Mouse (Mus musculus) urinary bladder, adult 18-20 months (tissue): ENCODE measurements around the gene Wfdc2.
"Not testable (repeated sequence)": the region's sequence is repeated elsewhere in the genome, so short reads cannot be mapped to it uniquely, and the experiment has no call there.

ENCODE experiments used
- DNase-seq, 2 experiments: peaks; one replicate each; pipeline ENCODE4 v3.0.0; 2022; ENCODE audit warnings: low spot score in 2 of 2, mixed read lengths in 2 of 2

The Wfdc2 gene

DNA sequence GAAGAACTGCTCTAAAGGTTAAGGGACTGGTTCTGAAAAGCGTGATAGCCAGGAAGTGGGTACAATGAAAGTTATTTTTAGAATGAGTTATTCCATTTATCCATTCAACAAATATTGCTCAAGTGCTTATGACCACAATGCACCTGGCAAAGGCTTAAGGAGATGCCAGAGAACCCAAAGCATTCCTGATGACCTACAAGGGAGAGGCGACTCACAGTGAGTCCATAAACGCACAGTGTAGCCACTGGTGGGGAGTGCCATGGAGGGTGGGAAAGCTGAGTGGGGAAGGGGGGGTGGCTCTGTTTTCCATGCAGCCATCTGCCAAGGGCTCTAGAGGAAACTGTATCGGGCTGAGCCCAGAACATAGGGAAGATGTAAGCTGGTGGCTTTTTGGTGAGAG, 12.9 kb upstream of the Wfdc2 start:
- DNase-seq, result no peak

DNA sequence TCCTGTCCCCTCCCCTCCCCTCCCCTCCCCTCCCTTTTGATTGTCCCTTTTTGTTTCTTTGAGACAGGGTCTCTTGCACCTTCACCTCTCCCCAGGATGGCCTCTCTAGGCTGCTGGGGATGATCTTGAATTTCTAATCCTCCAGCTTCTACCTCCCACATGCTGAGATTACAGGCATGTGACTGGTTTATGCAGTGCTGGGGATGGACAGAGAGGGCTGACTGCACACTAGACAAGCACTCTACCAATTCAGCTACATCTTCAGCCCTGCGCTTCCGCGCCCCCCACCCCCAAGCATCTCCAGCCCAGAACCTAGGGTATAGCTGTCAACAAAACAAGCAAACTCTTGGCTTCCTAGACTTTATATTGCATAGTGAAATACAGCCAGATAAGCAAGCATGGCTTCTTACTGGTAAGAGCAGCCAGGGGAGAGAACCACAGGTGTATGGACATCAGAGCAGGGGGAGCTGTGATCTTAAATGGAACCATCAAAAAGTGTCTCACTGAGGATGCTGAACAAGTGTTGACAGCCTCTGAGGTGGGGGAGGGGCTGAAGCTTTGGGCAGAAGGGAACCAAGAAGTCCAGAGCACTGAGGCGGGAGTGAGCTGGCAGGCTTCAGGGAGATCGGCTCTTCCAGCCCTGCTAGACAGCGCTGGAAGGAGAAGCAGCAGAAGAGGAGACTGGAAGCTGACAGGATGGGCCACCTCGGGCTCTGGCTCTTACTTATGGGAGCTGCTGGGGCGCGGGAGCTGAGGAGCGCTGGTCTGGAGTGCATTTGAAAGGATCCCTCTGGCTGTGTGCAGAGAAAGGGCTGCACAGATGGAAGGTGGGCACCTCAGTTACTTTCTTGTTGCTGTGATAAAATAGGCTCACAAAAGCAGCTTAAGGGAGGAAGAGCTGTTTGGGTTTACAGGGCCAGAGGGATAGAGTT, 12.0 kb upstream of the Wfdc2 start:
- DNase-seq, result no peak

DNA sequence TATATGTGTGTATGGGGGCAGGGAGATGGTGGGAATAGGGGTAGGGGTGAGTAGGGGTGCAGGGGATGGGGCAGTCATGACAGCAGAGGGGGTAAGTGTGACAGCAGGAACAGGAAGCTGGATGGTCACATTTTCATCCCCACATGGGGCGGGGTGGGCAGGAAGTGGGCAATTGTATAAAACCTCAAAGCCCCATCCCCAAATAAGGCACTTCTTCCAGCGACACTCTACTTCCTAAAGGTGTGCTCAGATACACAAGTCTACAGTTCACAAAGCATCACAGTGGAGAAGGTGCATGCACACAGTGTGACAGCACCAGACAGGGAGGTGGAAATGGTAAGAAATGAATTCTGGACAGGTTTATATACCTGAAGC, 11.3 kb upstream of the Wfdc2 start:
- no peak for DNase-seq

DNA sequence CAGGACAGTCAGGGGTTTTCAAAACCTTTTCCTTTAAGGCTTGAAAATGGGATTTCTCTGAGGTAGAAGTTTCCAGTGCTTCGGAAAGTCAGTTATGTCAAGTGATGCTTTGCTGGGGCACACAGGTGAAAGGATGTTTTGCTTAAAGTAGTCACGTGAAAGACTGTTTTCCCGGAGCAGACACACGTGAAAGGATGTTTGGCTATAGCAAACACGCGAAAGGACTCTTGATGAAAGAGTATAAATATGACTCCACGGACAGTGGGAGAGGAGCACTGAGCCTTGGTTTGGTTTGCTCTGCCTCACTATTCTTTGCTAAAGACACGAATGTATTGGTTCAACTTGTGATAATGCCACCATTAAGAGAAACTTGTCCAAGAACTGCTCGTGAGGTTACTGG, 10.7 kb upstream of the Wfdc2 start:
- DNase-seq, result no peak

DNA sequence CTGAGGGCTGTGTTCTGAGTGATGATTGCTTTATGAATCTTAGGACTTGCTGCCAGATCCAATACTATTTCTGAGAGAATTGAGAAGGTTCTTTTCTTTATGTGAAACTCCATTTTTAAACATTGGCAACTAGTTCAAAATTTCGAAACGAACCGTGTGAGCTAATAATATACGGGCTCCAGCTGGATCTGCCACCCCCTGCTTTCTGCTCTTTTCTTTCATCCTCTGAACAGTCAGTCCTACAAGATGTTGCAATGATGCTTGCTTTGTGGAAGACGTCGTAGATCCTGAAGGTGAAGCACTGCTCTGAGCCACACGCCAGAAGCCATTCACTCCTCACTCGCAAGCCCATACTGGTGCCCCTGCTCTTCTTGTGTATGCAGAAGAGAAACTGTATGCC, 3.8 kb upstream of the Wfdc2 start:
- no peak for DNase-seq

DNA sequence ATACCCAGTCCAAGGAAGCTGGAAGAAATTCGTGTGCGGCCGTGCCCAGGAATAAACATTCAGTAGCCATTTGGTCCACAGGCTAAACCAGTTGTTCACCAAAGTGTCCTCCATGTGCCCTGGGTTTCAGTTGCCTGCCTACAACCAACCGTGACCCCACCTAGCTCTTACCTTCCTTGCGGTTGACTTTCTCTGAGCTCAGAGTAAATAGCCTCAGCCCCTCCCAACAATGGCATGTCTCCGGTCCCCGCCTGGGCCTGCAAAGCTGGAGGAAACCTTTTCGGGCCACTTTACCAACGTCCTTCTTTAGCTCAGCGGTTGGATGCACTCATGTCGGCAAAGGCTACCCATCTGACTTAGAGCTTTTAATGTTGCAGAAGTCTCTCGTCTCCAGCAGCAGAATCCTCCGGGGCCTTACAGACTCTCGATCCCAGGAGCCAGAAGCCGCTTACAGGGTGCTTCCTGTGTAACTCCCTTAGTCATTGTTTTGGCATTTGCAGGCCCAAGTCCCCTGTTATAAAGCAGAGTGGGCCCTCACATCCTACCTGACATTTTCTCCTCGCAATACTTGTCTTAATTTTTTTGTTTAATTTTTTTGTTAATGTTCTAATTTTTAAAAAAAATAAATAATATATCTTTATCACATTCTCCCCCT, 3.1 kb upstream of the Wfdc2 start:
- peak; percentile 41 to 62 for DNase-seq

DNA sequence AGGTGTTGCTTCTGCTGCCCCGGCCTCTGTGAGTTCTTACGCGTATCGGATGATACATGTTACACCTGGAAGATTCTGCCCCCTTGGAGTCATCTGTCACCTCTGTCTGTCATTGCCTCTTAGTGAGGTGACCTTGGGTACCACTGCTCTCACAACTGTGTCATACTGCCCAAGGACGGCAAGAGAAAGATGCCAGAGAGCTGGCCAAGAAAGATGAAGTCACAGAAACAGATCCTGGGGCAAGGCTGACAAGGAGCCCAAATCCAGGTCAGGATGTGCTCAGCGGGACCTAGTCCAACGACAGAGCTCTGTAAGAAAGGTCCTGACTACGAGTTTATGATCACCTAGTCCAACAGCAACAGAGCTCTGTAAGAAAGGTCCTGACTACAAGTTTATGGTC, 2.1 kb upstream of the Wfdc2 start:
- no peak for DNase-seq

DNA sequence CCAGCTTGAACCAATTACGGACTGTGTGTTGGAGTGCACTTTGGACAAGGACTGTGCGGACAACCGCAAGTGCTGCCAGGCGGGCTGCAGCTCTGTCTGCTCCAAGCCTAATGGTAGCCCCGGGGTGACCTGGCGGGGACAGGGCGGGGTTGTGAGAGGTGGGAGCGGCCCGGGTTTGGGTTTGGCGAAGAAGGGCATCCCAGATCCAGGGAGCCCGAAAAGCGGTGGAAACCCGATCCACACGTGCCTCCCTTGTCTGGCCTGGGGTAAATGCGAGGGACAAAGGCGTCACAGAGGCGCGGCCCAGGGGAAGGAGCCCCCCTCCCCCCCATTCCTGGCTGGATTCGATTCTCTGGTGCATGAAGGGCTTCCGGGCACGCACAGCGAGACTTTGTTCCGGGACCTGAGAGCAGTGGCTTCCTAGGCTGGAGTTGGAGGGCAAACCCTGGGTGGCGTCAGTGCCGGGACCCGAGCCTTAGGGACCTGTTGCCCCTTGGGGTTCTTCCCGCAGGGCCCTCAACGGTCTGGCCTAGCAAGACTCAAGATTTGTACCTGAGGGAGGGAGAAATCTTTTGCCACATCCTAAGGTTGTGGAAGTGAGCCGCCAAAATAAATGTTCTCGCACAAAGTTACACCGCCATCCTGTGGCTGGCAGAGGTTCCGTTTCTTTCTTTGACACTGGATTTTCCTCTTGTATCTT, 1.3 kb downstream of the Wfdc2 start:
- peak; percentile 20 to 55 for DNase-seq

DNA sequence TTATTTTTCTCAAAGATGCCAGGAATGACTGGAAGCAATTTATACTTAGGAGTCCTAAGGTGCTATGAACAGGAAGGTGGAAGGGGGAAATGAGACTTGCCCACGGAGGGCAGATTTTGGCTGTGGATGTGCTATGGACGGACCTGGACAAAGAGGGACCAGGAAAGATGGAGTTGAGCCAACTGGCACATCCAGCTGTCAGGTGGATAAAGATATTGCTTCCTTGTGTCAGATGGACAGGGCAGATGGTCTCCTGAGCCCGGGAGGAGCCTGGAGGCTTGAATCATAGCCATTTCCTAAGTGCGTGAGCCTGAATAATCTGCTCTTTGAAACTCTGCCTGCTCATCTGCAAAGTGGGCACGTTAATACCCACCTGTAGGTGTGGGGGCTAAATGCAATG, 2.1 kb downstream of the Wfdc2 start:
- no peak for DNase-seq

DNA sequence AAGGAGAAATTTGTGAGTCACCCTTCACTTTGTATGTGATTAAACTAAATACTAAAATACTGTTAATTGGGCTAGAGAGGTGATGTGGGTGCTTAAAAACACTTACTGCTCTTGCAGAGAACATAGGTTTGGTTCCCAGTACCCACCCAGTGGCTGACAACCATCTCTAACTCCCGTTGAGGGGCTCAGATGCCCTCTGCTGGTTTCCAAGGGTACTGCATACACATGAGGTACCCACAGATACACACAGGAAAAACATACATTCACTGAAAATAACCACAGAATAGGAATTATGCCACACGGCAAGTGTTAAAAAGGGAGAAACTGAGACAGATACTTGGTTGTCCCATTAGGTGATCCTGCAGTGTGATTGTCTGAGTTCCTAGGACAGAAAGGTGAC, 4.8 kb downstream of the Wfdc2 start:
- DNase-seq, result no peak

DNA sequence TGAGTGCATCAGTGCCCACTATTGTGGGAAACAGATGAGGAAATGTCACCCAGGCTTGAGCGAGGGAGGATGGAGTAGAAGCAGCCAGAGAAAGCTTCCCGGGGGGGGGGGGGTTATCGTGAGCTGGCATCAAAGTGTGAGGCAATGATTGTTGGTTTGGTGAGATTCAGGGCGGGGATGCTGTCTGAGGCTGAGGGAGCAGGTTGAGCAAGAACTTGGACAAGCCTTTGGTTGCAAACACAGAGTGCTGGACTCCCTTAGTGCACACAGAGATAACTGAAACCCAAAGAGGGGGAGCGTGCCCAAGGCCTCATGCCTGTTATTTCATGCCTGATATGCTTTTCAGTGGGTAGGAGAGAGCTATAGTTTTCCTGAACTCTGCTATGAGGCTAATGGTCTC, 5.2 kb downstream of the Wfdc2 start:
- peak in 1 of 2 experiments; percentile 48 for DNase-seq

DNA sequence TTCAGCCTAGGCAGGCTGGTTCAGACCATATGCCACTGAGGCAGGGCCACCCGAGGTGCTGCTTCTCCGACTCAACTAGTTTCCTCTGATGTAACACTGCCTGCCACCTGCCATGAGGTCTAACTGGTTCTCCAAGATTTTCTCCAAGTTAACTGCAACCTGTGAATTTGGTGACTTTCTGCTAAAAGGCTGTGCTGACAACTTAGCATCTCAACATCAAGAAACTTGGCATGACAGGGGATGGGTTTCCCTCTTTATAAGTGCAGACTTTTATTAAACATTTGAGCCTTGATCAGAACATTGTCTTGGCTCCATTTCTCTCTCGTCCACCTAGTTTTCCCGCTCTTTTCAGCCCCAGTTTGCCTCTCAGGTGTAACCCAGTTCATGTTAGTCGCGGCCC, 11.1 kb downstream of the Wfdc2 start, which contains the start of gene Spint3:
Gene Spint3 (minus strand): TSS at position 101 of the 400 bp plus-strand sequence.
- not testable (repeated sequence) for DNase-seq

DNA sequence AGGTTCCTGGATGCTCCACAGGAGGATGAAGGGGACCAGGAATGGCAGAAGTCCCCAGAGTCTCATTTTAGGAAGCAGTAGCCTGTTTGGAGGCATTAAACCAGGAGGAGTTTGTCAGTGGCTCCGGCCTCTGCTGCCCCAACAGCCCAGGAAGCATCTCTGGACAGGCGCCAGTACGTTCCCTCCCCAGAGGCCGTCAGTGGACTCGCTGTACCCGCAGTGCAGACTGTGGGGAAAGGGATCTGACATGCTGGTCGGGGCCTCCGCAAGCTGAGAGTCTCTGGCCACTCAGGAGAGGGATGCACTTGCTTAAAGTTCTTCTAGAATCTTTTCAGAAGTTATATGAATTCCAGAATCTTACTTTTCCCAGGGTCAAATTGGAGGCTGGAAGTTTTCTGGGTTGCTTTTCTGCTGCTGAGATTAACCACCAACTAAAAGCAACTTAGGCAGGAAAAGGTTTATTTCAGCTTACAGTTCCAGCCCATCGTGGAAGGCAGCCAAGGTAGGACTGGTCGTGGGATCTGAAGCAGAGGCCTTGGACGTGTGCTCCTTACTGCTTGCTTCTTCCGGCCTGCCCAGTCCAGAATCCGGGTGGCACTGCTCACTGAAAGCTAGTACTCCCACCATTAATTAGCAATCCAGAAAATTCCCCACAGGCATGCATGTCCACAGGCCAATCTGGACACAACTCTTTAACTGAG, 23.0 kb downstream of the Wfdc2 start, which contains the start of gene Wfdc6a:
Gene Wfdc6a (minus strand): TSS at position 423 of the 701 bp plus-strand sequence.
- not testable (repeated sequence) for DNase-seq

DNA sequence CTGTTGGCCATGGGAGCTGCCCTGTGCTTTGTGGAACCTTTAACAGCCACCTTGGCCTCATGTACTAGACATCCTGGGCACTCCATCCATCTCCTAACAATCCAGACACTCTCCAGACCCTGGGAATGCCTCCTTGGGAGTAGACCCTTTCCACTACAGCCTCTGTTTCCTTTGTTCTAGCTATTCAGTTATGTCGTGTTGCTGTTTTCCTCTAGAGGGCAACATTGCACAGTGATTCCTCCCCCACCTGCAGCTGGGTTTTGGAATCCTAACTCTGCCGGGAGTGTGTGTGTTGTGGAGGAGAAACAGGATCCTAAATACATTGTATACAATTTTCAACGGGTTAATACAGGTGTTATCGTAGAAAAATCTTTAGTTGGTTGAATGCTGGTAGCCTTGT, 29.8 kb downstream of the Wfdc2 start:
- no peak for DNase-seq

DNA sequence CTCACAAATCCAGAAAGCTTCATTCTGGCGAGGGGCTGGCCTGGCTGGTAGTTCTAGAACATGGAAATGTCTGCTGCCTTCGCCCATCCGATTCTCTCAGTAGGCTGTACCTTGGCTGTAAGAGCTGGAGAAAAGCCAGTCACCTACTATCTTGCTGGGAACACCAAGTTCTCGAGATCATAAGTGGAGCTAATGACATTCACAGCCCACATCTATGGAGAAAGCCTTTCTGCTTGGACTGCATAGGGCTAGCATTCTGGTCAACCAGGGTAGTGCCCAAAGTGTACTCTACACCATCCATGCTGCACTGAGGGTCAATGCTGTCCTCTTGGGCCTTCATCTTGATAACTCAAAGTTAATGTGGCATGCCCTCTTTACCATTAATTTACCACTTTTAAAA, 31.3 kb downstream of the Wfdc2 start, which contains the start of gene Eppin:
Gene Eppin (minus strand): TSS at position 101 of the 400 bp plus-strand sequence.
- no peak for DNase-seq

DNA sequence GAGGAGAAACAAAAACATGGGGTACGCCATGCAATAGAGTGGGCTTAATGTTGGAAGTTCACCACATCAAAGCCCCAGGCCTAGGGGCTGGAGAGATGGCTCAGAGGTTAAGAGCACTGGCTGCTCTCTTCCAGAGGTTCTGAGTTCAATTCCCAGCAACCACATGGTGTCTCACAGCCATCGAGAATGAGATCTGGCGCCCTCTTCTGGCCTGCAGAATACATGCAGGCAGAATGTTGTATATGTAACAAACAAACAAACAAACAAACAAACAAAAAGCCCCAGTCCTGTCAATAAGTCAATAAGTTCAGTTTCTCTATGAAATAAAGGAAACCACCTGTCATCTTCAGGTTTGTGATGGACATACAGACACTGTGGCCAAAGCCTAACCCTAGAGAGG, 38.0 kb downstream of the Wfdc2 start:
- DNase-seq, result no peak

DNA sequence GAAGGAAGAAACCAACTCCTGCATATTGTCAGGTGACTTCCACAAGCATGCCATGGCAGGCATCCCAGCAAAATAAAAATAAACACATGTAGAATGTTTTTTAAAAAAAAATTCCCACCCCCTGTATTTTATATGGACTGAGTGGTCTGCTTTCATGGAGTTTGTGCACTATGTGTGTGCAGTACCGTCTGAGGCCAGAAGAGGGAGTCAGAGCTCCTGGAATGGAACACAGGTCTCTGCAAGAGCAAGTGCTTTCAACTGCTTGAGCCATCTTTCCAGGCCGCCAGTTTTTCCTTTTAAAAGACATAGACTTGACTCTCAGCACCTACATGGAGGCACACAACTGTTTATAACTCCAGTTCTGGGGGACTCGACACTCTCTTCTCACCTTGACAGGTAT, 41.3 kb downstream of the Wfdc2 start:
- no peak for DNase-seq

DNA sequence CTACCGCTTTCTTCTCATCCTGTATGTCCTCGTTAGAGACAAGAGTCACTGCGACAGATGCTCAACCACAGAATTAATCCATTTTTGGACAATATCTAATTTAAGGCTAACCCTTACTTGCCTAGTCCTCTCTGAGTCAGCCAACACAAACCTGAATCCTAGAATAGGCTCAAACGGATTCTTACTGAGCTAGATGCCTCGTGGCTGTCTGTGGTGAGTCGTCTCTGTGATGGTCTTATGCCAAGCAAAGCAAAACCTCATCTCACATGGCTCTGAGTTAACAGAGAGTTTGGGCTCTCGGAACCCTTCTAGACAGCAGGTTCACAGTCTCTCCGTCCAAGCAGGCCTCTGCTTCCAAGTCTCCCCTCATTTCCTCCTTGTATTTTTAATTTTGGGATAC, 42.2 kb downstream of the Wfdc2 start:
- no peak for DNase-seq

DNA sequence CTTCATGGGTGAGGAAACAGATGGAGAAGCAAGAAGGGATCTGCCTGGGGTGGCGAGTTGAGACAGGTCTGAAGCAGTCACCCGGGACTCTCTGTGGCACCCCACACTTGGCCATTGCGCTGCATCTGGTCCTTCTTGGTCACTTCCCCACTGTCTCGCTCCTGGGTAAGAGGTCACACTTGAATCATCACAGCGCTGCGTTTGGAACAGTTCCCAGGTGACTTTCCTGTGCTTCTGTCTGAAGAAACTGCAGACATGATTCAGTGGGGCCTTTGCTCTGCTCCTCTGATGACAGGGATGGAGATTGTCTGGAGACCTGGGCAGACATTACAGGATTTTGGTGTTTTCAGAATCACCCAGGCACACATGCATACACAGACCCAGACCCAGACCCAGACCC, 46.6 kb downstream of the Wfdc2 start:
- no peak for DNase-seq

DNA sequence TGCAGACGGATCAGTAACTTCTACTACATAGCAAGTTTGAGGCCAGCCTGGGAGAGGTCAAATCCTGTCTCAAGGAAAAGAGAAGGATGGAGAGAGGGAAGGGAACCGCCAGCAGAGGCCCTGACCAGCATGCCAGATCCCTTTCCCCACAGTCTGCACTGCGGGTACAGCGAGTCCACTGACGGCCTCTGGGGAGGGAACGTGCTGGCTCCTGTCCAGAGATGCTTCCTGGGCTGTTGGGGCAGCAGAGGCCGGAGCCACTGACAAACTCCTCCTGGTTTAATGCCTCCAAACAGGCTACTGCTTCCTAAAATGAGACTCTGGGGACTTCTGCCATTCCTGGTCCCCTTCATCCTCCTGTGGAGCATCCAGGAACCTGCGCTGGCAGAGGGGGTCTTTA, 51.3 kb downstream of the Wfdc2 start, which contains the start of the genes Wfdc6b and Wfdc8:
Gene Wfdc6b (plus strand): TSS at position 52 of the 400 bp plus-strand sequence.
Gene Wfdc8 (minus strand): TSS at position 156 of the 400 bp plus-strand sequence.
- DNase-seq, result not testable (repeated sequence)

DNA sequence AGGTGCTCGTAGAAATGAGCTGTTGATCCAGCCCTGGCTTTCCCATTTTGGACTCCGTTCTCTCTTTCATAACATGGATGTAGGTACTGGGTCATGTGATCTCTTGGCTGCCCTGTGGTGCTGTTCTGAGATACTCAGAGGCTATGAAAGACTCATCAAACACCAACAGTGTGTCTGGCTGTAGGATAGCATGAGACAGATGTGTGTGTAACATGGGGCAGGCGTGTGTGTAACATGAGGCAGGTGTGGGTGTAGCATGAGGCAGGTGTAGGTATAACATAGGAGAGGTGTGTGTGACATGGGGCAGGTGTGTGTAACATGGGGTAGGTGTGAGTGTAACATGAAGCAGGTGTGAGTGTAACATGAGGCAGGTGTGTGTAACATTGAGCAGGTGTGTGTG, 53.2 kb downstream of the Wfdc2 start:
- DNase-seq, result no peak
